Mouse (Mus musculus): ENCODE results near the gene Wipi1. TPM values are rescaled to one million over a fixed set of nuclear protein-coding genes. Genes with fewer than 3 reads are reported as not detected.

The Wipi1 gene
- polyA plus RNA-seq, 1 experiment from 2014 or later: 17.6 TPM

DNA sequence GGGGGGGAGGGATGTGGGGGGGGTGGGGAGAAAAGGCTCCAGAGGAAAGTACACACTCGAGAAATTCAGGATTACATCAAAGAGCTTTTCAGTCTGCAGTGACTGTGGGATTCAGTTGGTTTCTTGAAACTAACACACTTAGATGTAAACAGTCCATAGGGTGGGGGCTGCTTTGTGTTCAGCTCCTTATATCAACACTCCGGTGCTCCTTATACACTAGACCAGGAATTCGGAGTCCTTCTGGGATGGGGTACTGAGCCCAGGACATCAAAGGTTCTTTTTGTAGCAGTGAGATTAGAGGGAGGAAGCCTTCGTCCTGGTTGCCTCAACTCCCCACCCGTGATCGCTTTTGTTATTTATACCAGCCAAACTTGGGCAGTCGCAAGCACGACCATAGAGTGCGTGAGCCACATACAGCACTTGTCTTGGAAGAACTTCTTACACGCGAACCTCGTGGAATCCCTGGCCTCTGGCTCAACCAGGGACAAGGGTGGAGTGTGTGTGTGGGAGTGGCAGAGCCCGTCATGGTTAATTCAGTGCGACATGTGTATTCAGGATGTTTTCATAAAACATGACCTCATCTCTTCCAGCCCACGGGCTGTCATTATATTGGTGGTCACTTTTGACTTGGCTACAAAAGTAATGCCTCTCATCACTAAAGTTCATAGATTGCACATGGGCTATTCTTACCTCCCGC is 65.3 kb downstream of the Wipi1 start:
- H3K4me2 ChIP-seq: no peak overlapping the region
- no peaks in the 10 kb centered on the region for H3K4me1 ChIP-seq (replicated peaks)
- H3K36me3 ChIP-seq: no peaks in the 10 kb centered on the region
- H3K4me3 ChIP-seq: no peak overlapping the region
- no peak for ATAC-seq (ENCODE audit: low FRiP score, low read depth)
- no peak overlapping the region for H3K9ac ChIP-seq
- no peak overlapping the region for H3K27ac ChIP-seq (replicated peaks)
- 60% methylated on average over 16 of the region's 16 CpGs for WGBS
- no peaks in the 10 kb centered on the region for H3K9me3 ChIP-seq
- no peaks in the 10 kb centered on the region for H3K27me3 ChIP-seq

DNA sequence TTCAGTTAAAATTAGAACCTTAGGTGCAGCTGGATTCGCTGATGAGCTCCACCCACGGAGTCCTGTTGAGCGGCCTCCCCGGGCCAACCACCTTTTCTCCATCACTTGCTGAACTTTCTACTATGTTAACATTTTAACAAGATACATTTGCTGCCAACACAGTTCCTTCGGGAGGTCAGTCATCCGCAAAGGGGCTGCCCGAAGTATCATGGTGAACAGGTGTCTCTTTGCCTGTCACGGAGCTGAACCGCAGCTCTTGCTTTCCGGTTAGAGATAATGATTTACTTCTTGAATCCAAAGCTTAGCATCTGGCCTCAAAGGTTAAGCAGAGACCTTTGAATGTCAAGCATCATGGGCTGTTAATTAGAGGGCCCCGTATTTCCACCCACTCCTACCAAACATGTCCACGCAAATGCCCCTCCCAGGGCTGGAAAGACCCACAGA is 66.0 kb downstream of the Wipi1 start:
- no peak for ATAC-seq (ENCODE audit: low FRiP score, low read depth)
- H3K4me2 ChIP-seq: no peak overlapping the region
- H3K4me1 ChIP-seq (replicated peaks): no peaks in the 10 kb centered on the region
- WGBS: 69% methylated on average over 12 of the region's 12 CpGs
- no peaks in the 10 kb centered on the region for H3K27me3 ChIP-seq
- no peak overlapping the region for H3K4me3 ChIP-seq
- no peak overlapping the region for H3K9ac ChIP-seq
- H3K9me3 ChIP-seq: no peaks in the 10 kb centered on the region
- H3K27ac ChIP-seq (replicated peaks): no peak overlapping the region
- H3K36me3 ChIP-seq: no peaks in the 10 kb centered on the region

GRCm38 (mm10) chr11:109545265-109545664 is 66.5 kb downstream of the Wipi1 start:
- Histone ChIP-seq H3K4me1 (replicated peaks) (no peaks in the 10 kb centered on the region), H3K27me3 (no peaks in the 10 kb centered on the region), H3K27ac (replicated peaks) (no peak overlapping the region), H3K9ac (no peak overlapping the region), H3K4me3 (no peak overlapping the region), H3K9me3 (no peaks in the 10 kb centered on the region), H3K4me2 (no peak overlapping the region), H3K36me3 (no peaks in the 10 kb centered on the region)
- no peak for ATAC-seq (ENCODE audit: low FRiP score, low read depth)
- WGBS: 76% methylated on average over 7 of the region's 7 CpGs

DNA sequence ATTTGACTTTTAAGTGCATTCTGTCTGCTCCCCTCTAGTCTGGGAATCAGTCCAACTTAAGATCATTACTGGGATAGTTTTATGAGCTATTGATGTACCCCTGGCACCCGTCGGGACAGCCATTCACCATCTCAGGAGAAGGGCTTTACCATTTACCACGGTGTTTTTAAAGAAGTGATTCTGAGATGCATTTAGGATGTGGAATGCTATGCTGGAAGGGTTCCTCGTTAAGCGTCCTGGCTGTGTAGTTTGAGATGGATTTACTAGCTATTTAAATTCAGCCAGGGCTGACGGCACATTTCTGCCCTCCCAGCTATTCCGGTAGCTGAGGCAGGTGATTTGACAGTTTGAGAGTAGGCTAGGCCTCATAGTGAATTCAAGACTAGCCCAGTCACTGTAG is 67.3 kb downstream of the Wipi1 start:
- no peak for ATAC-seq (ENCODE audit: low FRiP score, low read depth)
- Histone ChIP-seq H3K36me3 (no peaks in the 10 kb centered on the region), H3K27me3 (no peaks in the 10 kb centered on the region), H3K4me2 (no peak overlapping the region), H3K9me3 (no peaks in the 10 kb centered on the region), H3K9ac (no peak overlapping the region), H3K4me1 (replicated peaks) (peaks cover under 1% of the 10 kb centered on the region; the same call in 1 of the 2 replicates), H3K27ac (replicated peaks) (no peak overlapping the region), H3K4me3 (no peak overlapping the region)
- WGBS: 65% methylated on average over 7 of the region's 7 CpGs

DNA sequence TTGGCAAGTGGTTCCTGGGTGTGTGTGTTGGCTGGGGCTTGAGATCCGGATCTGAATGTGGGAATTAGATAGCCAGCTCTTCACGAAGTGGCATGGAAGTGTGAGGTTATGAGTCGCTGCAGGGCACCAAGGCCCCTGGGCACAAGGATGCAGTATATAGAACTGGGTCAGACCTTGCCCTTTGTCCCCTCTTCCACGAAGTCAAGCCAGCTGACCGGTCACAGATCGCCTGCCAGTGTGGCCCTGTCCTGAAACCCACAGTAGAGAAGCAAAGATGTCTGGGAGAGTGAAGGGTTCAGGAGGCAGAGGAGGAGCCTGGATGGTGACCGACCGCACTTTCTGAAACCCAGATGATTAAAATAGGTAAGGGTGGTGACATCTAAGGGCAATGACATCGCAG is 68.3 kb downstream of the Wipi1 start:
- no peaks in the 10 kb centered on the region for H3K36me3 ChIP-seq
- no peaks in the 10 kb centered on the region for H3K27me3 ChIP-seq
- no peaks in the 10 kb centered on the region for H3K9me3 ChIP-seq
- 89% methylated on average over 9 of the region's 9 CpGs for WGBS
- H3K9ac ChIP-seq: no peak overlapping the region
- H3K27ac ChIP-seq (replicated peaks): no peak overlapping the region
- H3K4me2 ChIP-seq: no peak overlapping the region
- ATAC-seq (ENCODE audit: low FRiP score, low read depth): no peak
- H3K4me1 ChIP-seq (replicated peaks): peaks cover 9% of the 10 kb centered on the region
- no peak overlapping the region for H3K4me3 ChIP-seq

GRCm38 (mm10) chr11:109539290-109539689 is 72.5 kb downstream of the Wipi1 start:
- Histone ChIP-seq H3K27me3 (no peaks in the 10 kb centered on the region), H3K9me3 (no peaks in the 10 kb centered on the region), H3K4me2 (no peak overlapping the region), H3K36me3 (no peaks in the 10 kb centered on the region), H3K27ac (replicated peaks) (no peak overlapping the region), H3K4me1 (replicated peaks) (peaks cover 9% of the 10 kb centered on the region), H3K4me3 (no peak overlapping the region), H3K9ac (no peak overlapping the region)
- no peak for ATAC-seq (ENCODE audit: low FRiP score, low read depth)
- 32% methylated on average over 6 of the region's 6 CpGs for WGBS

DNA sequence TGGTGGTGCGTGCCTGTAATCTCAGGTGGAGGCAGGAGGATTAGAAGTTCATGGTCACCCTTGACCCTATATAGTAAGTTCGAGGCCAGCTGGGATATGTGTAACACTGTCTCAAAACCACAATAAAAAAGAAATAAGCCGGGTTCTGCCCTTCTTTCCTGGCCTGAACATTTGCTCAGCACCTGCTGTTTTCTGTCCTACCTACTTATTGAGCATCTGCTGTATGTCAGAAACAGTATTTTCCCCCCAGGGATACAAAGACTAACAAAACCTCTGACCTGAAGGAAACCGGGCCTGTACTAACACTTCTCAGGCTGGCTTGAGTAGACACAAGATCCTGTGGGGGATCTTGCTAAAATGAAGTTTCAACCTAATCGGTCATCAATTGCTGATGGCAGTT is 74.8 kb downstream of the Wipi1 start:
- Histone ChIP-seq H3K4me3 (no peak overlapping the region), H3K4me1 (replicated peaks) (peaks cover 9% of the 10 kb centered on the region), H3K27me3 (no peaks in the 10 kb centered on the region), H3K4me2 (no peak overlapping the region), H3K36me3 (no peaks in the 10 kb centered on the region), H3K27ac (replicated peaks) (no peak overlapping the region), H3K9me3 (no peaks in the 10 kb centered on the region), H3K9ac (no peak overlapping the region)
- ATAC-seq (ENCODE audit: low FRiP score, low read depth): no peak
- 85% methylated on average over 5 of the region's 5 CpGs for WGBS

- H3K4me3 ChIP-seq: no peak overlapping the region
- no peak overlapping the region for H3K4me2 ChIP-seq
- peaks cover 9% of the 10 kb centered on the region for H3K4me1 ChIP-seq (replicated peaks)
- H3K27me3 ChIP-seq: no peaks in the 10 kb centered on the region
- H3K36me3 ChIP-seq: no peaks in the 10 kb centered on the region
- H3K27ac ChIP-seq (replicated peaks): no peak overlapping the region
- no peaks in the 10 kb centered on the region for H3K9me3 ChIP-seq
- no peak for ATAC-seq (ENCODE audit: low FRiP score, low read depth)
- 81% methylated on average over 6 of the region's 6 CpGs for WGBS
- no peak overlapping the region for H3K9ac ChIP-seq
These were observed 75.8 kb downstream of the Wipi1 start for GRCm38 (mm10) chr11:109535966-109536365.

- WGBS: 78% methylated on average over 4 of the region's 4 CpGs
- H3K9me3 ChIP-seq: no peaks in the 10 kb centered on the region
These were observed 81.7 kb downstream of the Wipi1 start for GRCm38 (mm10) chr11:109530030-109530429.

GRCm38 (mm10) chr11:109525571-109525970 is 86.2 kb downstream of the Wipi1 start:
- Histone ChIP-seq H3K9me3 (no peaks in the 10 kb centered on the region), H3K36me3 (no peaks in the 10 kb centered on the region), H3K9ac (no peak overlapping the region), H3K27me3 (no peaks in the 10 kb centered on the region), H3K4me3 (no peak overlapping the region), H3K27ac (replicated peaks) (no peak overlapping the region), H3K4me1 (replicated peaks) (no peaks in the 10 kb centered on the region), H3K4me2 (no peak overlapping the region)
- ATAC-seq (ENCODE audit: low FRiP score, low read depth): no peak
- WGBS: 85% methylated on average over 4 of the region's 4 CpGs

More at GRCm38 (mm10) chr11:109530030-109530429, 81.7 kb downstream of the Wipi1 start:
- Histone ChIP-seq H3K27me3 (no peaks in the 10 kb centered on the region), H3K36me3 (no peaks in the 10 kb centered on the region), H3K4me3 (no peak overlapping the region), H3K27ac (replicated peaks) (no peak overlapping the region), H3K4me1 (replicated peaks) (no peaks in the 10 kb centered on the region), H3K9ac (no peak overlapping the region), H3K4me2 (no peak overlapping the region)
- ATAC-seq (ENCODE audit: low FRiP score, low read depth): no peak

DNA sequence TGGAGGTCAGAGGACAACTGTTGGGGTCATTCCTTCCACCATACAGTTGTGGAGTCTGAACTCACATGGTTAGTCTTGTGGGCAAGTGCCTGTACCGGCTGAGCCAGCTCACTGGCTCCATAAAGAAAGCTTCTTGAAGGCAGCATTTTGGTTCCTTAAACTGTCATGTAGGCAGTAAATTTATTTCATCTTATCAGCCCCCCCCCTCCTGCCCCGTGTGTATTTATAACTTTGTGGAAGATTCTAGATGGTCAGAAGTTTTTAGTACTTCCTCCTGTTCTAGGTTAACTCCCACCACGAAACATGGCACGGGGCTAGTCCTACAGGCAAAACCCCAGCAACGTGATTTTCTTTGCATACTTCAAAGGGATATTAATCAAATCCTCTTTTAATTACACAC is 86.9 kb downstream of the Wipi1 start:
- no peaks in the 10 kb centered on the region for H3K36me3 ChIP-seq
- 83% methylated on average over 5 of the region's 5 CpGs for WGBS

More for the DNA sequence above, 86.9 kb downstream of the Wipi1 start:
- Histone ChIP-seq H3K9me3 (no peaks in the 10 kb centered on the region), H3K4me3 (no peak overlapping the region), H3K9ac (no peak overlapping the region), H3K4me2 (no peak overlapping the region), H3K4me1 (replicated peaks) (no peaks in the 10 kb centered on the region), H3K27ac (replicated peaks) (no peak overlapping the region), H3K27me3 (no peaks in the 10 kb centered on the region)
- ATAC-seq (ENCODE audit: low FRiP score, low read depth): no peak

All from hindbrain, embryonic 15.5 days (tissue).